Mouse (Mus musculus) frontal cortex, adult (tissue): ENCODE results near the gene Gm20908.
"Not testable (repeated sequence)": the region's sequence is repeated elsewhere in the genome, so short reads cannot be mapped to it uniquely, and the experiment has no call there.

Source experiments
- ATAC-seq: cut with Nextera tagmentation; 2 replicates; pipeline ENCODE4 v1.9.2; 2017; ENCODE audit warnings: mild to moderate bottlenecking, moderate library complexity, mixed read lengths; ENCODE audit not compliant: low TSS enrichment

Gene Gm20908

DNA sequence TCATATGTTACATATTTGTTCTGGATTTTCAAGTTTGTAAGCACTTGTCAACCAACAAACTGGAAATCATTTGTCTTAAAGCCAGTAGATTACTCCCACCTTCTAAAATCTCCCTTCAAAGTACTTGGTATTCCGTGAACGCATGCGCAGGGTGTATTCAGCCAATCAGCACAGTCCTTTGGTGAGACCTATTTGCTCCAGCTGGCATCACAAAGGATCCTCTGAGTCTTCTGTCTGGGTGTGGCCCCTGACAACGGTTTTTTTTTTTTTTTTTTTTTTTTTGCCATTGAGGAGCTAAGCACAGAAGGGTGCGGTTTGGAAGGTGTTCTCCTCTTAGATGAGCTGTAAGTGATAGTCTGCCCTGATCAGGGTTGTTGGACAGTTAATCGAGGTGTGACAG, at the start of gene Gm20908:
Gene Gm20908, plus strand, starts transcription at position 301 of the 400 bp plus-strand sequence.
- not testable (repeated sequence) for ATAC-seq
